Mouse (Mus musculus) neural tube, embryonic 12.5 days (tissue): Measurements from ENCODE around the gene Corin. TPM values are rescaled to one million over a fixed set of nuclear protein-coding genes. Genes with fewer than 3 reads are reported as not detected.

Experiments
- ATAC-seq: fragments of 200-750 bp; cut with Nextera tagmentation; 2 replicates; pipeline ENCODE4 v1.8.0; 2017; ENCODE audit warnings: low read depth, mild to moderate bottlenecking, moderate TSS enrichment, moderate library complexity; ENCODE audit not compliant: low FRiP score
- H3K27ac ChIP-seq: fragments of 300-500 bp; sonication (generic); 2 replicates; pipeline ENCODE4 v1.5.1; 2016
- H3K27me3 ChIP-seq: fragments of 300-500 bp; sonication (generic); replicated peaks from 2 replicates; pipeline ENCODE4 v1.6.1; 2016; ENCODE audit warnings: mild to moderate bottlenecking
- H3K36me3 ChIP-seq: fragments of 300-500 bp; sonication (generic); 2 replicates; pipeline ENCODE4 v1.6.1; 2016; ENCODE audit warnings: mild to moderate bottlenecking
- H3K4me1 ChIP-seq: fragments of 300-500 bp; sonication (generic); 2 replicates; pipeline ENCODE4 v1.6.1; 2016
- H3K4me2 ChIP-seq: fragments of 300-500 bp; sonication (generic); replicated peaks from 2 replicates; pipeline ENCODE4 v1.6.1; 2016; ENCODE audit warnings: mild to moderate bottlenecking
- H3K4me3 ChIP-seq: fragments of 300-500 bp; sonication (generic); 2 replicates; pipeline ENCODE4 v1.5.1; 2016
- H3K9ac ChIP-seq: fragments of 300-500 bp; sonication (generic); 2 replicates; pipeline ENCODE4 v1.6.1; 2016; ENCODE audit warnings: mild to moderate bottlenecking
- H3K9me3 ChIP-seq: fragments of 300-500 bp; sonication (generic); 2 replicates; pipeline ENCODE4 v1.6.1; 2016; ENCODE audit warnings: mild to moderate bottlenecking
- WGBS: fragments of 180-500 bp; shearing (Covaris S2); methylation state at CpG from one replicate; pipeline ENCODE4 v1.1.7; 2016; 5-methylcytosine and 5-hydroxymethylcytosine counted together
- polyA plus RNA-seq: library from polyadenylated mRNA; unstranded; fragments of >200 nt; fragmentation: Nextera tagmentation; extraction: Ambion mirVana; gene quantifications from 2 replicates; pipeline ENCODE4 v1.2.1, GENCODE M21; 2016

Corin gene
- polyA plus RNA-seq, 1 experiment from 2014 or later, result 3.2 TPM

GRCm38 (mm10) chr5:72472317-72473009 is 31.8 kb downstream of the Corin start:
- no peaks in the 10 kb centered on the region for H3K36me3 ChIP-seq
- H3K4me1 ChIP-seq, result no peaks in the 10 kb centered on the region
- H3K4me3 ChIP-seq, result no peak overlapping the region
- no peak for ATAC-seq
- H3K27me3 ChIP-seq, result no peaks in the 10 kb centered on the region
- H3K9me3 ChIP-seq, result no peaks in the 10 kb centered on the region
- WGBS, result 86% methylated on average over 12 of the region's 12 CpGs
- H3K27ac ChIP-seq, result no peak overlapping the region
- no peak overlapping the region for H3K4me2 ChIP-seq
- H3K9ac ChIP-seq, result no peak overlapping the region

- ATAC-seq, result no peak
- Histone ChIP-seq H3K36me3 (no peaks in the 10 kb centered on the region), H3K27ac (no peak overlapping the region), H3K9ac (no peak overlapping the region), H3K4me2 (no peak overlapping the region), H3K9me3 (no peaks in the 10 kb centered on the region), H3K4me1 (no peaks in the 10 kb centered on the region), H3K4me3 (no peak overlapping the region), H3K27me3 (no peaks in the 10 kb centered on the region)
- WGBS, result 76% methylated on average over 7 of the region's 7 CpGs
Observed at GRCm38 (mm10) chr5:72471746-72472145, 32.5 kb downstream of the Corin start.

- H3K36me3 ChIP-seq, result no peaks in the 10 kb centered on the region
- H3K4me2 ChIP-seq, result no peak overlapping the region
- H3K4me3 ChIP-seq, result no peak overlapping the region
- no peaks in the 10 kb centered on the region for H3K27me3 ChIP-seq
- no peaks in the 10 kb centered on the region for H3K4me1 ChIP-seq
- ATAC-seq, result no peak
- no peak overlapping the region for H3K9ac ChIP-seq
- H3K9me3 ChIP-seq, result no peaks in the 10 kb centered on the region
- WGBS, result 47% methylated on average over 3 of the region's 3 CpGs
- H3K27ac ChIP-seq, result no peak overlapping the region
Observed at GRCm38 (mm10) chr5:72464932-72465331, 39.3 kb downstream of the Corin start.

GRCm38 (mm10) chr5:72459374-72460112 is 44.7 kb downstream of the Corin start:
- Histone ChIP-seq H3K27ac (no peak overlapping the region), H3K27me3 (no peaks in the 10 kb centered on the region), H3K9me3 (no peaks in the 10 kb centered on the region), H3K9ac (no peak overlapping the region), H3K4me1 (no peaks in the 10 kb centered on the region), H3K4me2 (no peak overlapping the region), H3K36me3 (no peaks in the 10 kb centered on the region), H3K4me3 (no peak overlapping the region)
- no peak for ATAC-seq
- WGBS, result 83% methylated on average over 7 of the region's 7 CpGs

GRCm38 (mm10) chr5:72453690-72454089 is 50.6 kb downstream of the Corin start:
- Histone ChIP-seq H3K4me3 (no peak overlapping the region), H3K36me3 (no peaks in the 10 kb centered on the region), H3K27me3 (no peaks in the 10 kb centered on the region), H3K9me3 (no peaks in the 10 kb centered on the region), H3K9ac (no peak overlapping the region), H3K4me1 (no peaks in the 10 kb centered on the region), H3K4me2 (no peak overlapping the region), H3K27ac (no peak overlapping the region)
- 66% methylated on average over 2 of the region's 2 CpGs for WGBS
- no peak for ATAC-seq

- H3K4me1 ChIP-seq, result no peaks in the 10 kb centered on the region
- H3K9ac ChIP-seq, result no peak overlapping the region
- H3K27ac ChIP-seq, result no peak overlapping the region
- H3K4me3 ChIP-seq, result no peak overlapping the region
- no peaks in the 10 kb centered on the region for H3K27me3 ChIP-seq
- no peak for ATAC-seq
- 88% methylated on average over 11 of the region's 11 CpGs for WGBS
- H3K9me3 ChIP-seq, result no peaks in the 10 kb centered on the region
- no peak overlapping the region for H3K4me2 ChIP-seq
- no peaks in the 10 kb centered on the region for H3K36me3 ChIP-seq
Observed at GRCm38 (mm10) chr5:72453176-72453575, 51.1 kb downstream of the Corin start.

- Histone ChIP-seq H3K27ac (no peak overlapping the region), H3K9ac (no peak overlapping the region), H3K4me2 (no peak overlapping the region), H3K27me3 (no peaks in the 10 kb centered on the region), H3K36me3 (no peaks in the 10 kb centered on the region), H3K4me1 (no peaks in the 10 kb centered on the region), H3K9me3 (no peaks in the 10 kb centered on the region), H3K4me3 (no peak overlapping the region)
- 74% methylated on average over 4 of the region's 4 CpGs for WGBS
- no peak for ATAC-seq
Observed at GRCm38 (mm10) chr5:72452750-72453149, 51.5 kb downstream of the Corin start.

- Histone ChIP-seq H3K9me3 (no peaks in the 10 kb centered on the region), H3K4me2 (no peak overlapping the region), H3K4me1 (no peaks in the 10 kb centered on the region), H3K27ac (no peak overlapping the region), H3K27me3 (no peaks in the 10 kb centered on the region), H3K36me3 (no peaks in the 10 kb centered on the region), H3K4me3 (no peak overlapping the region), H3K9ac (no peak overlapping the region)
- ATAC-seq, result no peak
- WGBS, result 56% methylated on average over 2 of the region's 2 CpGs
Observed at GRCm38 (mm10) chr5:72448846-72449245, 55.4 kb downstream of the Corin start.

GRCm38 (mm10) chr5:72446104-72446503 is 58.2 kb downstream of the Corin start:
- H3K27me3 ChIP-seq, result no peaks in the 10 kb centered on the region
- ATAC-seq, result no peak
- no peak overlapping the region for H3K4me2 ChIP-seq
- WGBS, result 92% methylated on average over 11 of the region's 11 CpGs
- H3K4me1 ChIP-seq, result no peaks in the 10 kb centered on the region
- no peak overlapping the region for H3K9ac ChIP-seq
- H3K27ac ChIP-seq, result no peak overlapping the region
- no peaks in the 10 kb centered on the region for H3K9me3 ChIP-seq
- no peaks in the 10 kb centered on the region for H3K36me3 ChIP-seq
- H3K4me3 ChIP-seq, result no peak overlapping the region

- no peaks in the 10 kb centered on the region for H3K36me3 ChIP-seq
- H3K4me1 ChIP-seq, result no peaks in the 10 kb centered on the region
Observed at GRCm38 (mm10) chr5:72443946-72444345, 60.3 kb downstream of the Corin start.

GRCm38 (mm10) chr5:72443007-72443406 is 61.3 kb downstream of the Corin start:
- Histone ChIP-seq H3K4me3 (no peak overlapping the region), H3K4me2 (no peak overlapping the region), H3K27ac (no peak overlapping the region), H3K9ac (no peak overlapping the region), H3K9me3 (no peaks in the 10 kb centered on the region), H3K27me3 (no peaks in the 10 kb centered on the region), H3K36me3 (no peaks in the 10 kb centered on the region), H3K4me1 (no peaks in the 10 kb centered on the region)
- WGBS, result 84% methylated on average over 4 of the region's 4 CpGs
- ATAC-seq, result no peak

More at GRCm38 (mm10) chr5:72443946-72444345, 60.3 kb downstream of the Corin start:
- H3K9me3 ChIP-seq, result no peaks in the 10 kb centered on the region
- no peak overlapping the region for H3K4me3 ChIP-seq
- H3K27me3 ChIP-seq, result no peaks in the 10 kb centered on the region
- no peak overlapping the region for H3K27ac ChIP-seq
- WGBS, result 75% methylated on average over 11 of the region's 11 CpGs
- no peak for ATAC-seq
- no peak overlapping the region for H3K4me2 ChIP-seq
- H3K9ac ChIP-seq, result no peak overlapping the region

- no peak for ATAC-seq
- whole genome bisulfite sequencing, result 65% methylated on average over 10 of the region's 10 CpGs
- H3K4me3 ChIP-seq, result no peak overlapping the region
- H3K27ac ChIP-seq, result no peak overlapping the region
- no peak overlapping the region for H3K9ac ChIP-seq
- no peaks in the 10 kb centered on the region for H3K4me1 ChIP-seq
- no peaks in the 10 kb centered on the region for H3K36me3 ChIP-seq
- no peaks in the 10 kb centered on the region for H3K27me3 ChIP-seq
- H3K4me2 ChIP-seq, result no peak overlapping the region
- no peaks in the 10 kb centered on the region for H3K9me3 ChIP-seq
Observed at GRCm38 (mm10) chr5:72441181-72441580, 63.1 kb downstream of the Corin start.

- H3K4me1 ChIP-seq, result no peaks in the 10 kb centered on the region
Observed at GRCm38 (mm10) chr5:72435085-72435484, 69.2 kb downstream of the Corin start.

More at GRCm38 (mm10) chr5:72435085-72435484, 69.2 kb downstream of the Corin start:
- Histone ChIP-seq H3K4me3 (no peak overlapping the region), H3K36me3 (no peaks in the 10 kb centered on the region), H3K27ac (no peak overlapping the region), H3K9me3 (no peaks in the 10 kb centered on the region), H3K27me3 (no peaks in the 10 kb centered on the region), H3K4me2 (no peak overlapping the region), H3K9ac (no peak overlapping the region)
- WGBS, result 93% methylated on average over 11 of the region's 11 CpGs
- ATAC-seq, result no peak
